Mouse (Mus musculus) liver, postnatal 0 days (tissue): ENCODE measurements around the gene Ccnt1. TPM values are rescaled to one million over a fixed set of nuclear protein-coding genes. Genes with fewer than 3 reads are reported as not detected.
"Not testable (repeated sequence)": the region's sequence is repeated elsewhere in the genome, so short reads cannot be mapped to it uniquely, and the experiment has no call there.

Experiments used
- ATAC-seq: fragments of 200-750 bp; cut with Nextera tagmentation; 2 replicates; pipeline ENCODE4 v1.8.0; 2017; ENCODE audit warnings: mild to moderate bottlenecking, moderate library complexity
- DNase-seq: peaks from one replicate; pipeline ENCODE4 v3.0.0-alpha.2; 2016
- H3K27ac ChIP-seq: fragments of 300-500 bp; sonication (generic); 2 replicates; pipeline ENCODE4 v1.5.1; 2014; ENCODE audit warnings: antibody characterized with exemption, moderate library complexity, mild to moderate bottlenecking, low read depth
- H3K27me3 ChIP-seq: fragments of 300-500 bp; sonication (generic); 2 replicates; pipeline ENCODE4 v1.6.1; 2014; ENCODE audit warnings: low read length, control low read depth, mixed read lengths; ENCODE audit not compliant: insufficient read depth
- H3K36me3 ChIP-seq: fragments of 300-500 bp; sonication (generic); replicated peaks from 2 replicates; pipeline ENCODE4 v1.6.1; 2014; ENCODE audit warnings: mild to moderate bottlenecking, control low read depth, low read length, moderate library complexity, mixed read lengths; ENCODE audit not compliant: insufficient read depth
- H3K4me1 ChIP-seq: fragments of 300-500 bp; sonication (generic); 2 replicates; pipeline ENCODE4 v1.6.1; 2014; ENCODE audit warnings: antibody characterized with exemption, mild to moderate bottlenecking, control low read depth; ENCODE audit not compliant: insufficient read depth
- H3K4me2 ChIP-seq: fragments of 300-500 bp; sonication (generic); 2 replicates; pipeline ENCODE4 v1.6.1; 2014; ENCODE audit warnings: low read depth, mild to moderate bottlenecking, low read length, moderate library complexity, mixed read lengths
- H3K4me3 ChIP-seq: fragments of 300-500 bp; sonication (generic); 2 replicates; pipeline ENCODE4 v1.5.1; 2014; ENCODE audit warnings: low read depth, low read length
- H3K9ac ChIP-seq: fragments of 300-500 bp; sonication (generic); replicated peaks from 2 replicates; pipeline ENCODE4 v1.6.1; 2014; ENCODE audit warnings: mild to moderate bottlenecking, moderate library complexity
- H3K9me3 ChIP-seq: fragments of 300-500 bp; sonication (generic); 2 replicates; pipeline ENCODE4 v1.6.1; 2016; ENCODE audit warnings: mild to moderate bottlenecking, control low read depth, low read length, mixed read lengths
- CTCF ChIP-seq: sonication (generic); IDR thresholded peaks from 2 replicates; pipeline ENCODE4 v1.5.1; 2016; ENCODE audit warnings: antibody characterized with exemption, low read depth
- EP300 ChIP-seq: IDR thresholded peaks from 2 replicates; pipeline ENCODE4 v1.6.1; 2016; ENCODE audit warnings: antibody characterized with exemption, low read depth, mild to moderate bottlenecking
- WGBS: fragments of 180-500 bp; shearing (Covaris S2); extraction: QIAGEN DNeasy Blood & Tissue Kit; methylation state at CpG from one replicate; pipeline ENCODE4 v1.1.7; 2014; ENCODE audit not compliant: insufficient replicate concordance; 5-methylcytosine and 5-hydroxymethylcytosine counted together
- polyA plus RNA-seq: library from polyadenylated mRNA; unstranded; fragments of >200 nt; fragmentation: Nextera tagmentation; extraction: Ambion mirVana; gene quantifications from 2 replicates; pipeline ENCODE4 v1.2.1, GENCODE M21; 2015

The Ccnt1 gene
- polyA plus RNA-seq, 1 experiment from 2014 or later: 14.9 TPM

- H3K27me3 ChIP-seq: no peaks in the 10 kb centered on the region
- H3K4me3 ChIP-seq: peak overlapping the region; percentile 73
- peaks cover 14% of the 10 kb centered on the region for H3K4me1 ChIP-seq
- no peak for TF ChIP-seq EP300
- H3K9me3 ChIP-seq: no peaks in the 10 kb centered on the region
- ATAC-seq (no peak), DNase-seq (no peak)
- peak overlapping the region; percentile 99 for H3K27ac ChIP-seq
- peak overlapping the region; percentile 84 for H3K9ac ChIP-seq
- WGBS: 21% methylated on average over 5 of the region's 5 CpGs
- H3K36me3 ChIP-seq: peaks cover 41% of the 10 kb centered on the region
- H3K4me2 ChIP-seq: peak overlapping the region; percentile 93
These were observed 38.4 kb downstream of the Ccnt1 start for GRCm38 (mm10) chr15:98532281-98532680.

- H3K36me3 ChIP-seq: peaks cover 78% of the 10 kb centered on the region
- no peaks in the 10 kb centered on the region for H3K9me3 ChIP-seq
- ATAC-seq (no peak), DNase-seq (no peak)
- WGBS: 83% methylated on average over 5 of the region's 5 CpGs
- no peak overlapping the region for H3K27ac ChIP-seq
- peaks cover 10% of the 10 kb centered on the region for H3K4me1 ChIP-seq
- no peaks in the 10 kb centered on the region for H3K27me3 ChIP-seq
- TF ChIP-seq EP300: no peak
- H3K4me2 ChIP-seq: no peak overlapping the region
- H3K9ac ChIP-seq: no peak overlapping the region
- H3K4me3 ChIP-seq: no peak overlapping the region
These were observed 42.6 kb downstream of the Ccnt1 start for GRCm38 (mm10) chr15:98528066-98528563.

GRCm38 (mm10) chr15:98527056-98527771 is 43.5 kb downstream of the Ccnt1 start:
- Histone ChIP-seq H3K9me3 (no peaks in the 10 kb centered on the region), H3K27me3 (no peaks in the 10 kb centered on the region), H3K4me1 (peaks cover 1% of the 10 kb centered on the region; the same call in 1 of the 2 replicates), H3K36me3 (peaks cover 87% of the 10 kb centered on the region), H3K27ac (peak overlapping the region; percentile 16; the same call in 1 of the 2 replicates), H3K9ac (no peak overlapping the region), H3K4me3 (no peak overlapping the region), H3K4me2 (no peak overlapping the region)
- DNase-seq: no peak
- TF ChIP-seq CTCF (no peak), EP300 (no peak)
- 93% methylated on average over 5 of the region's 5 CpGs for WGBS
- no peak for ATAC-seq

- peaks cover 92% of the 10 kb centered on the region for H3K36me3 ChIP-seq
- peak; percentile 65 for ATAC-seq
- no peaks in the 10 kb centered on the region for H3K27me3 ChIP-seq
- H3K4me1 ChIP-seq: no peaks in the 10 kb centered on the region
- TF ChIP-seq CTCF (no peak), EP300 (no peak)
- DNase-seq: no peak
- H3K27ac ChIP-seq: peak overlapping the region; percentile 34; the same call in 1 of the 2 replicates
- no peaks in the 10 kb centered on the region for H3K9me3 ChIP-seq
- no peak overlapping the region for H3K4me3 ChIP-seq
- WGBS: 76% methylated on average over 5 of the region's 5 CpGs
- no peak overlapping the region for H3K9ac ChIP-seq
- H3K4me2 ChIP-seq: no peak overlapping the region
These were observed 44.7 kb downstream of the Ccnt1 start for GRCm38 (mm10) chr15:98526057-98526456.

GRCm38 (mm10) chr15:98521245-98521644 is 49.5 kb downstream of the Ccnt1 start:
- 80% methylated on average over 3 of the region's 3 CpGs for WGBS
- no peak for ATAC-seq
- DNase-seq: no peak
- H3K36me3 ChIP-seq: peaks cover 71% of the 10 kb centered on the region
- no peak overlapping the region for H3K9ac ChIP-seq
- TF ChIP-seq CTCF (no peak), EP300 (no peak)
- H3K27me3 ChIP-seq: no peaks in the 10 kb centered on the region
- no peak overlapping the region for H3K27ac ChIP-seq
- no peaks in the 10 kb centered on the region for H3K4me1 ChIP-seq
- no peak overlapping the region for H3K4me3 ChIP-seq
- H3K4me2 ChIP-seq: no peak overlapping the region
- H3K9me3 ChIP-seq: no peaks in the 10 kb centered on the region

GRCm38 (mm10) chr15:98517380-98518355 is 53.1 kb downstream of the Ccnt1 start:
- 54% methylated on average over 16 of the region's 16 CpGs for WGBS
- Histone ChIP-seq H3K9me3 (no peaks in the 10 kb centered on the region), H3K27ac (no peak overlapping the region), H3K27me3 (no peaks in the 10 kb centered on the region), H3K4me1 (peaks cover 6% of the 10 kb centered on the region), H3K36me3 (peaks cover 39% of the 10 kb centered on the region), H3K4me3 (no peak overlapping the region), H3K4me2 (no peak overlapping the region), H3K9ac (no peak overlapping the region)
- TF ChIP-seq CTCF (peak; percentile 98), EP300 (no peak)
- DNase-seq (peak; percentile 69), ATAC-seq (peak; percentile 57)

- H3K27me3 ChIP-seq, H3K9ac ChIP-seq, H3K4me2 ChIP-seq, H3K4me3 ChIP-seq, ATAC-seq, DNase-seq, H3K27ac ChIP-seq, H3K9me3 ChIP-seq: not testable (repeated sequence)
- 53% methylated on average over 2 of the region's 2 CpGs for WGBS
- peaks cover 15% of the 10 kb centered on the region for H3K36me3 ChIP-seq
- H3K4me1 ChIP-seq: peaks cover 13% of the 10 kb centered on the region
These were observed 55.9 kb downstream of the Ccnt1 start for GRCm38 (mm10) chr15:98514845-98515244.
